Mouse (Mus musculus): ENCODE measurements around the gene Gdf1. TPM values are rescaled to one million over a fixed set of nuclear protein-coding genes. Genes with fewer than 3 reads are reported as not detected.

Gene Gdf1
- polyA plus RNA-seq, 1 experiment from 2014 or later: not detected

- Histone ChIP-seq H3K4me3 (replicated peaks; ENCODE audit: low read depth, low read length) (no peak overlapping the region), H3K27ac (replicated peaks; ENCODE audit: low read depth, low read length) (no peak overlapping the region), H3K9me3 (ENCODE audit: control insufficient read depth, low read length) (no peaks in the 10 kb centered on the region), H3K4me2 (ENCODE audit: low read length) (no peak overlapping the region), H3K9ac (replicated peaks; ENCODE audit: low read length) (no peak overlapping the region), H3K27me3 (ENCODE audit: control insufficient read depth, insufficient read depth, low read length) (peaks cover 42% of the 10 kb centered on the region), H3K36me3 (ENCODE audit: control insufficient read depth, insufficient read depth, low read length) (no peaks in the 10 kb centered on the region), H3K4me1 (ENCODE audit: control insufficient read depth, insufficient read depth, low read length) (0 out of 2 replicates have a peak, but pooled peaks cover 7% of the 10 kb centered on the region)
- WGBS: 80% methylated on average over 7 of the region's 7 CpGs
- ATAC-seq (ENCODE audit: low FRiP score, low TSS enrichment) (no peak), DNase-seq (no peak)
Measured at GRCm38 (mm10) chr8:70370476-70370875, 40.9 kb downstream of the Gdf1 start.

GRCm38 (mm10) chr8:70371951-70372350, 42.3 kb downstream of the Gdf1 start:
- Histone ChIP-seq H3K4me1 (ENCODE audit: control insufficient read depth, insufficient read depth, low read length) (0 out of 2 replicates have a peak, but pooled peaks cover 7% of the 10 kb centered on the region), H3K4me3 (replicated peaks; ENCODE audit: low read depth, low read length) (no peak overlapping the region), H3K9ac (replicated peaks; ENCODE audit: low read length) (no peak overlapping the region), H3K27me3 (ENCODE audit: control insufficient read depth, insufficient read depth, low read length) (peaks cover 57% of the 10 kb centered on the region), H3K4me2 (ENCODE audit: low read length) (no peak overlapping the region), H3K9me3 (ENCODE audit: control insufficient read depth, low read length) (no peaks in the 10 kb centered on the region), H3K36me3 (ENCODE audit: control insufficient read depth, insufficient read depth, low read length) (no peaks in the 10 kb centered on the region), H3K27ac (replicated peaks; ENCODE audit: low read depth, low read length) (no peak overlapping the region)
- DNase-seq (no peak), ATAC-seq (ENCODE audit: low FRiP score, low TSS enrichment) (no peak)
- 27% methylated on average over 6 of the region's 6 CpGs for WGBS

GRCm38 (mm10) chr8:70373397-70374317, 44.0 kb downstream of the Gdf1 start, which contains the start of gene Comp:
Comp (plus strand) TSS chr8:70373558.
- no peaks in the 10 kb centered on the region for H3K9me3 ChIP-seq (ENCODE audit: control insufficient read depth, low read length)
- no peaks in the 10 kb centered on the region for H3K36me3 ChIP-seq (ENCODE audit: control insufficient read depth, insufficient read depth, low read length)
- peak within 1 kb of the TSS; percentile 29 for H3K4me3 ChIP-seq (replicated peaks; ENCODE audit: low read depth, low read length)
- H3K9ac ChIP-seq (replicated peaks; ENCODE audit: low read length): no peak within 1 kb of the TSS
- DNase-seq (no peak), ATAC-seq (ENCODE audit: low FRiP score, low TSS enrichment) (no peak)
- 0 out of 2 replicates have a peak, but pooled peaks cover 7% of the 10 kb centered on the region for H3K4me1 ChIP-seq (ENCODE audit: control insufficient read depth, insufficient read depth, low read length)
- H3K4me2 ChIP-seq (ENCODE audit: low read length): peak within 1 kb of the TSS; percentile 45
- WGBS: 1% methylated on average over 47 of the region's 47 CpGs
- H3K27me3 ChIP-seq (ENCODE audit: control insufficient read depth, insufficient read depth, low read length): peaks cover 72% of the 10 kb centered on the region
- no peak within 1 kb of the TSS for H3K27ac ChIP-seq (replicated peaks; ENCODE audit: low read depth, low read length)

GRCm38 (mm10) chr8:70374318-70374927, 44.8 kb downstream of the Gdf1 start:
- no peak overlapping the region for H3K9ac ChIP-seq (replicated peaks; ENCODE audit: low read length)
- no peaks in the 10 kb centered on the region for H3K36me3 ChIP-seq (ENCODE audit: control insufficient read depth, insufficient read depth, low read length)
- H3K27me3 ChIP-seq (ENCODE audit: control insufficient read depth, insufficient read depth, low read length): peaks cover 79% of the 10 kb centered on the region
- H3K4me2 ChIP-seq (ENCODE audit: low read length): peak overlapping the region; percentile 45
- DNase-seq (peak; percentile 56), ATAC-seq (ENCODE audit: low FRiP score, low TSS enrichment) (0 out of 2 replicates have a peak, but pooled peaks have one; percentile 41)
- H3K4me3 ChIP-seq (replicated peaks; ENCODE audit: low read depth, low read length): peak overlapping the region; percentile 29
- under 1% methylated on average over 53 of the region's 53 CpGs for WGBS
- 0 out of 2 replicates have a peak, but pooled peaks cover 7% of the 10 kb centered on the region for H3K4me1 ChIP-seq (ENCODE audit: control insufficient read depth, insufficient read depth, low read length)
- H3K9me3 ChIP-seq (ENCODE audit: control insufficient read depth, low read length): no peaks in the 10 kb centered on the region
- H3K27ac ChIP-seq (replicated peaks; ENCODE audit: low read depth, low read length): no peak overlapping the region

- H3K36me3 ChIP-seq (ENCODE audit: control insufficient read depth, insufficient read depth, low read length): no peaks in the 10 kb centered on the region
- H3K4me3 ChIP-seq (replicated peaks; ENCODE audit: low read depth, low read length): no peak overlapping the region
- 0 out of 2 replicates have a peak overlapping the region, but pooled peaks have one; percentile 45 for H3K4me2 ChIP-seq (ENCODE audit: low read length)
- H3K4me1 ChIP-seq (ENCODE audit: control insufficient read depth, insufficient read depth, low read length): 0 out of 2 replicates have a peak, but pooled peaks cover 7% of the 10 kb centered on the region
- DNase-seq (no peak), ATAC-seq (ENCODE audit: low FRiP score, low TSS enrichment) (no peak)
- H3K9ac ChIP-seq (replicated peaks; ENCODE audit: low read length): no peak overlapping the region
- H3K27ac ChIP-seq (replicated peaks; ENCODE audit: low read depth, low read length): no peak overlapping the region
- WGBS: 6% methylated on average over 35 of the region's 35 CpGs
- H3K27me3 ChIP-seq (ENCODE audit: control insufficient read depth, insufficient read depth, low read length): peaks cover 79% of the 10 kb centered on the region
- H3K9me3 ChIP-seq (ENCODE audit: control insufficient read depth, low read length): no peaks in the 10 kb centered on the region
Measured at GRCm38 (mm10) chr8:70375212-70375859, 45.7 kb downstream of the Gdf1 start.

- Histone ChIP-seq H3K4me3 (replicated peaks; ENCODE audit: low read depth, low read length) (peak overlapping the region; percentile 3; the same call in 1 of the 2 replicates), H3K9ac (replicated peaks; ENCODE audit: low read length) (no peak overlapping the region), H3K27ac (replicated peaks; ENCODE audit: low read depth, low read length) (no peak overlapping the region), H3K36me3 (ENCODE audit: control insufficient read depth, insufficient read depth, low read length) (no peaks in the 10 kb centered on the region), H3K4me1 (ENCODE audit: control insufficient read depth, insufficient read depth, low read length) (0 out of 2 replicates have a peak, but pooled peaks cover 7% of the 10 kb centered on the region), H3K9me3 (ENCODE audit: control insufficient read depth, low read length) (no peaks in the 10 kb centered on the region), H3K27me3 (ENCODE audit: control insufficient read depth, insufficient read depth, low read length) (peaks cover 79% of the 10 kb centered on the region), H3K4me2 (ENCODE audit: low read length) (no peak overlapping the region; the same call in 1 of the 2 replicates)
- ATAC-seq (ENCODE audit: low FRiP score, low TSS enrichment) (no peak), DNase-seq (no peak)
- 7% methylated on average over 37 of the region's 37 CpGs for WGBS
Measured at GRCm38 (mm10) chr8:70376275-70376741, 46.7 kb downstream of the Gdf1 start.

GRCm38 (mm10) chr8:70377049-70377448, 47.4 kb downstream of the Gdf1 start:
- Histone ChIP-seq H3K4me2 (ENCODE audit: low read length) (no peak overlapping the region), H3K9me3 (ENCODE audit: control insufficient read depth, low read length) (no peaks in the 10 kb centered on the region), H3K27ac (replicated peaks; ENCODE audit: low read depth, low read length) (no peak overlapping the region), H3K4me3 (replicated peaks; ENCODE audit: low read depth, low read length) (no peak overlapping the region), H3K36me3 (ENCODE audit: control insufficient read depth, insufficient read depth, low read length) (no peaks in the 10 kb centered on the region), H3K27me3 (ENCODE audit: control insufficient read depth, insufficient read depth, low read length) (peaks cover 71% of the 10 kb centered on the region), H3K9ac (replicated peaks; ENCODE audit: low read length) (no peak overlapping the region), H3K4me1 (ENCODE audit: control insufficient read depth, insufficient read depth, low read length) (0 out of 2 replicates have a peak, but pooled peaks cover 7% of the 10 kb centered on the region)
- ATAC-seq (ENCODE audit: low FRiP score, low TSS enrichment): no peak
- DNase-seq: no peak
- WGBS: 15% methylated on average over 15 of the region's 15 CpGs

- no peak overlapping the region for H3K4me2 ChIP-seq (ENCODE audit: low read length)
- H3K36me3 ChIP-seq (ENCODE audit: control insufficient read depth, insufficient read depth, low read length): peaks cover 8% of the 10 kb centered on the region
- ATAC-seq (ENCODE audit: low FRiP score, low TSS enrichment) (no peak), DNase-seq (no peak)
- H3K27ac ChIP-seq (replicated peaks; ENCODE audit: low read depth, low read length): no peak overlapping the region
- no peak overlapping the region for H3K9ac ChIP-seq (replicated peaks; ENCODE audit: low read length)
- no peaks in the 10 kb centered on the region for H3K9me3 ChIP-seq (ENCODE audit: control insufficient read depth, low read length)
- H3K4me1 ChIP-seq (ENCODE audit: control insufficient read depth, insufficient read depth, low read length): no peaks in the 10 kb centered on the region
- peaks cover 41% of the 10 kb centered on the region for H3K27me3 ChIP-seq (ENCODE audit: control insufficient read depth, insufficient read depth, low read length)
- WGBS: 85% methylated on average over 12 of the region's 12 CpGs
- H3K4me3 ChIP-seq (replicated peaks; ENCODE audit: low read depth, low read length): no peak overlapping the region
Measured at GRCm38 (mm10) chr8:70380069-70380468, 50.5 kb downstream of the Gdf1 start.

Measured in midbrain, embryonic 14.5 days (tissue).